Comparison of ENCODE assay signal across 9 mouse cellular contexts in the genomic region with DNA sequence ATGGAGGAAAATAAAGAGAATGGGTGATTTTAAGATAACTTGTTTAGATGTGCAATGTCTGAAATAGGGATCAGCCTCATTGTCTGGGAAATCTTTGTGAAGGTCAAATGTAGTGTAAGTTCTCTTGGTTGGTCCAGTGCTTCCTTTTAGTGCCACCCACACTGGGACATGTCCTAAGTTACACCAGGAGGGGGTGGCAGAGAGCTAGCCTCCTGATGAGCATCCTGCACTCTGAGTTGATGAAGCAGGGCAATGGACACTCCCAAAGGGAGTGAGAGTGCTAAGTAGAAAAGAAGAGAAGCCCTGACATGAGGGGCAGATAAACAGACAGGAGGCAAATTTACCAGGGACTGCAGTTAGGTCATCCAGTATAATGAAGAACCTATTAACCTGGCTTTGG. TPM values are rescaled to one million over a fixed set of nuclear protein-coding genes. Genes with fewer than 3 reads are reported as not detected.
DNase-seq lines count a peak whose midpoint lies in the region; ATAC-seq and TF ChIP-seq lines count a peak whose summit lies in the region.
"Had no signal": no experiment of that assay in that cellular context is flagged by ENCODE, and none has a peak within 500 bp of the region (broad histone marks: within the 10 kb centered on the region; RNA-seq: fewer than 3 reads in every experiment).

No protein-coding gene starts in this region.

- H3K27me3 ChIP-seq in hindbrain, embryonic 11.5 days (ENCODE audit: control insufficient read depth, insufficient read depth, low read length), result no peaks in the 10 kb centered on the region
- H3K27me3 ChIP-seq in limb, embryonic 11.5 days (ENCODE audit: control insufficient read depth, insufficient read depth, low read length), result no peaks in the 10 kb centered on the region
- no peaks in the 10 kb centered on the region for H3K27me3 ChIP-seq in stomach, postnatal 0 days (ENCODE audit: control insufficient read depth, insufficient read depth, low read length)

- peak; percentile 6 to 12 for DNase-seq in left cerebral cortex, adult 18-20 months (ENCODE audit: low spot score in 2 of 2)
- no peak for DNase-seq in left cerebral cortex, adult 11 months (ENCODE audit: low spot score)
- peak; percentile 21 for DNase-seq in adrenal gland, adult 2 months
- peak; percentile 60 for DNase-seq in embryo, embryonic 11 days
- DNase-seq in hindbrain, embryonic 11.5 days (ENCODE audit: low spot score), result peak; percentile 65
- peak; percentile 33 for DNase-seq in limb, embryonic 11.5 days (ENCODE audit: low spot score)
- DNase-seq in stomach, postnatal 0 days (ENCODE audit: low spot score), result peak; percentile 26
- no peak for DNase-seq in thymus, adult 18-20 months

- peak; percentile 72 for ATAC-seq in hindbrain, embryonic 11.5 days (ENCODE audit: low FRiP score)
- ATAC-seq in limb, embryonic 11.5 days (ENCODE audit: insufficient number of reproducible peaks, low FRiP score, low TSS enrichment, low read depth), result no peak
- no peak for ATAC-seq in stomach, postnatal 0 days (ENCODE audit: low FRiP score, low TSS enrichment)

- H3K27ac ChIP-seq in hindbrain, embryonic 11.5 days (ENCODE audit: low read depth, low read length), result no peak overlapping the region
- no peak overlapping the region for H3K27ac ChIP-seq in limb, embryonic 11.5 days (replicated peaks; ENCODE audit: low read depth, low read length)
- no peak overlapping the region for H3K27ac ChIP-seq in stomach, postnatal 0 days (replicated peaks)

- TF ChIP-seq EP300 in stomach, postnatal 0 days (optimal IDR thresholded peaks at IDR 0.05), result no peak

- H3K36me3 ChIP-seq in hindbrain, embryonic 11.5 days (ENCODE audit: control insufficient read depth, insufficient read depth, low read length), result no peaks in the 10 kb centered on the region
- no peaks in the 10 kb centered on the region for H3K36me3 ChIP-seq in limb, embryonic 11.5 days (ENCODE audit: control insufficient read depth, insufficient read depth, low read length)
- H3K36me3 ChIP-seq in stomach, postnatal 0 days (ENCODE audit: control insufficient read depth, insufficient read depth, low read length), result no peaks in the 10 kb centered on the region

- H3K9me3 ChIP-seq in hindbrain, embryonic 11.5 days (ENCODE audit: control insufficient read depth, low read length), result no peaks in the 10 kb centered on the region
- H3K9me3 ChIP-seq in limb, embryonic 11.5 days (ENCODE audit: control insufficient read depth, low read length), result no peaks in the 10 kb centered on the region
- H3K9me3 ChIP-seq in stomach, postnatal 0 days (ENCODE audit: control insufficient read depth, low read length), result no peaks in the 10 kb centered on the region

- no peak overlapping the region for H3K4me3 ChIP-seq in hindbrain, embryonic 11.5 days (ENCODE audit: low read depth, low read length)
- no peak overlapping the region for H3K4me3 ChIP-seq in limb, embryonic 11.5 days (ENCODE audit: low read depth, low read length)
- no peak overlapping the region for H3K4me3 ChIP-seq in stomach, postnatal 0 days (ENCODE audit: low read depth, low read length)

- H3K4me2 ChIP-seq in hindbrain, embryonic 11.5 days (replicated peaks; ENCODE audit: low read depth, low read length), result no peak overlapping the region
- no peak overlapping the region for H3K4me2 ChIP-seq in limb, embryonic 11.5 days (ENCODE audit: low read depth, severe bottlenecking)
- H3K4me2 ChIP-seq in stomach, postnatal 0 days (replicated peaks; ENCODE audit: low read depth), result no peak overlapping the region

- H3K4me1 ChIP-seq in hindbrain, embryonic 11.5 days (replicated peaks; ENCODE audit: control insufficient read depth, insufficient read depth, low read length), result no peaks in the 10 kb centered on the region
- no peaks in the 10 kb centered on the region for H3K4me1 ChIP-seq in limb, embryonic 11.5 days (ENCODE audit: control insufficient read depth, insufficient read depth, low read length)
- no peaks in the 10 kb centered on the region for H3K4me1 ChIP-seq in stomach, postnatal 0 days (replicated peaks; ENCODE audit: control insufficient read depth, insufficient read depth)

- H3K9ac ChIP-seq in hindbrain, embryonic 11.5 days (ENCODE audit: low read depth, low read length), result no peak overlapping the region
- H3K9ac ChIP-seq in limb, embryonic 11.5 days (ENCODE audit: low read length), result no peak overlapping the region
- no peak overlapping the region for H3K9ac ChIP-seq in stomach, postnatal 0 days (ENCODE audit: low read length)

- TF ChIP-seq CTCF in stomach, postnatal 0 days (IDR thresholded peaks at IDR 0.05; ENCODE audit: low read depth), result peak; percentile 75

RNA-seq across cellular contexts. Expression of gene Gm7073, which starts 35.1 kb away (rescaled TPM):
- total RNA-seq in left cerebral cortex, adult 18-20 months (2021), result not detected
- not detected for total RNA-seq in adrenal gland, adult 2 months (2021)
- not detected in 2 replicates for polyA plus RNA-seq in adrenal gland, adult 2 months (2012; rRNA removed)
- polyA plus RNA-seq in hindbrain, embryonic 11.5 days (2014; fragmentation: Nextera tagmentation; extraction: Ambion mirVana), result not detected in 2 replicates
- polyA plus RNA-seq in limb, embryonic 11.5 days (2014; fragmentation: Nextera tagmentation; extraction: Ambion mirVana), result not detected in 2 replicates
- polyA plus RNA-seq in stomach, postnatal 0 days (2015; fragmentation: Nextera tagmentation; extraction: Ambion mirVana), result not detected in 2 replicates
- total RNA-seq: left cerebral cortex, postnatal 10 days had no signal

Comparison
In these comparisons a context has a peak if more than half of its experiments do, and no peak if none do; other contexts are left out.
1. DNase-seq: peak in left cerebral cortex, adult 18-20 months (2 of 2), adrenal gland, adult 2 months (single experiment), embryo, embryonic 11 days (single experiment), hindbrain, embryonic 11.5 days (single experiment), limb, embryonic 11.5 days (single experiment) and stomach, postnatal 0 days (single experiment); none in left cerebral cortex, adult 11 months (single experiment) and thymus, adult 18-20 months (0 of 2).